In genomic region chr13:83517660-83518609, GRCm38 (mm10) we compare ENCODE assay signal across 9 mouse cellular contexts. TPM values are rescaled to one million over a fixed set of nuclear protein-coding genes. Genes with fewer than 3 reads are reported as not detected.
DNase-seq lines count a peak whose midpoint lies in the region; ATAC-seq lines count a peak whose summit lies in the region.
"Had no signal": no experiment of that assay in that cellular context is flagged by ENCODE, and none has a peak within 500 bp of the region (broad histone marks: within the 10 kb centered on the region; RNA-seq: fewer than 3 reads in every experiment).

No protein-coding gene starts in this region.

- peak; percentile 19 for DNase-seq in CD4-positive helper T cell, adult 2 months (ENCODE audit: low read depth, low spot score)
- DNase-seq in liver: peak; percentile 75

- WGBS in heart, embryonic 11.5 days (ENCODE audit: insufficient replicate concordance): under 1% methylated on average over 27 of the region's 27 CpGs
- WGBS in kidney, embryonic 14.5 days: under 1% methylated on average over 26 of the region's 27 CpGs
- under 1% methylated on average over 27 of the region's 27 CpGs for WGBS in midbrain, embryonic 16.5 days
- WGBS in stomach, embryonic 14.5 days: under 1% methylated on average over 27 of the region's 27 CpGs

- peak overlapping the region; percentile 67 for H3K27ac ChIP-seq in brown adipose tissue, adult 24 weeks (replicated peaks; ENCODE audit: low read depth, low read length)
- H3K27ac ChIP-seq in heart, embryonic 11.5 days (ENCODE audit: low read depth, low read length): peak overlapping the region; percentile 76
- H3K27ac ChIP-seq in kidney, embryonic 14.5 days (ENCODE audit: low read depth, low read length): peak overlapping the region; percentile 76
- peak overlapping the region; percentile 87 for H3K27ac ChIP-seq in midbrain, embryonic 16.5 days (ENCODE audit: low read length)
- H3K27ac ChIP-seq in stomach, embryonic 14.5 days (ENCODE audit: low read length): peak overlapping the region; percentile 61

- H3K4me2 ChIP-seq in heart, embryonic 11.5 days: peak overlapping the region; percentile 66
- peak overlapping the region; percentile 59 for H3K4me2 ChIP-seq in kidney, embryonic 14.5 days (replicated peaks; ENCODE audit: low read depth, low read length)
- peak overlapping the region; percentile 80 for H3K4me2 ChIP-seq in midbrain, embryonic 16.5 days (ENCODE audit: low read length)
- H3K4me2 ChIP-seq in stomach, embryonic 14.5 days (replicated peaks; ENCODE audit: low read depth, low read length): peak overlapping the region; percentile 62

- H3K9ac ChIP-seq in heart, embryonic 11.5 days (ENCODE audit: low read depth, low read length): peak overlapping the region; percentile 75
- H3K9ac ChIP-seq in kidney, embryonic 14.5 days (ENCODE audit: low read depth, low read length): peak overlapping the region; percentile 56
- peak overlapping the region; percentile 79 for H3K9ac ChIP-seq in midbrain, embryonic 16.5 days (ENCODE audit: low read depth, low read length)
- H3K9ac ChIP-seq in stomach, embryonic 14.5 days (replicated peaks; ENCODE audit: low read depth, low read length): peak overlapping the region; percentile 33

- H3K36me3 ChIP-seq in erythroblast, embryonic 14.5 days (ENCODE audit: control insufficient read depth): no peaks in the 10 kb centered on the region
- no peaks in the 10 kb centered on the region for H3K36me3 ChIP-seq in heart, embryonic 11.5 days (ENCODE audit: control insufficient read depth, insufficient read depth, low read length)
- H3K36me3 ChIP-seq in kidney, embryonic 14.5 days (ENCODE audit: control insufficient read depth, insufficient read depth, low read length): no peaks in the 10 kb centered on the region
- no peaks in the 10 kb centered on the region for H3K36me3 ChIP-seq in midbrain, embryonic 16.5 days (ENCODE audit: control insufficient read depth, insufficient read depth, low read length)
- no peaks in the 10 kb centered on the region for H3K36me3 ChIP-seq in stomach, embryonic 14.5 days (ENCODE audit: control insufficient read depth, insufficient read depth, low read length)
- H3K36me3 ChIP-seq: G1E had no signal

- peaks cover 2% of the 10 kb centered on the region; the same call in 1 of the 2 replicates for H3K4me1 ChIP-seq in brown adipose tissue, adult 24 weeks (ENCODE audit: control insufficient read depth, insufficient read depth, insufficient read length, low read length)
- peaks cover 13% of the 10 kb centered on the region for H3K4me1 ChIP-seq in erythroblast, embryonic 14.5 days (ENCODE audit: control insufficient read depth)
- H3K4me1 ChIP-seq in heart, embryonic 11.5 days (ENCODE audit: control insufficient read depth, insufficient read depth, low read length): 0 out of 2 replicates have a peak, but pooled peaks cover 8% of the 10 kb centered on the region
- no peaks in the 10 kb centered on the region for H3K4me1 ChIP-seq in kidney, embryonic 14.5 days (ENCODE audit: control insufficient read depth, insufficient read depth, low read length)
- no peaks in the 10 kb centered on the region for H3K4me1 ChIP-seq in midbrain, embryonic 16.5 days (ENCODE audit: control insufficient read depth, insufficient read depth, low read length)
- no peaks in the 10 kb centered on the region for H3K4me1 ChIP-seq in stomach, embryonic 14.5 days (ENCODE audit: control insufficient read depth, insufficient read depth, low read length)

- peak overlapping the region; percentile 68 for H3K4me3 ChIP-seq in brown adipose tissue, adult 24 weeks (ENCODE audit: insufficient read depth, low read depth, low read length)
- H3K4me3 ChIP-seq in erythroblast, embryonic 14.5 days (replicated peaks): peak overlapping the region; percentile 61
- H3K4me3 ChIP-seq in heart, embryonic 11.5 days (ENCODE audit: low read depth, low read length): peak overlapping the region; percentile 56
- peak overlapping the region; percentile 48 for H3K4me3 ChIP-seq in kidney, embryonic 14.5 days (ENCODE audit: low read length)
- peak overlapping the region; percentile 49 for H3K4me3 ChIP-seq in midbrain, embryonic 16.5 days (ENCODE audit: low read depth, low read length)
- peak overlapping the region; percentile 40 for H3K4me3 ChIP-seq in stomach, embryonic 14.5 days (ENCODE audit: low read depth, low read length)

- ATAC-seq in heart, embryonic 11.5 days (replicated peaks; ENCODE audit: insufficient number of reproducible peaks, low FRiP score, low TSS enrichment): peak; percentile 86
- ATAC-seq in kidney, embryonic 14.5 days (ENCODE audit: low FRiP score, low TSS enrichment): peak; percentile 95
- ATAC-seq in midbrain, embryonic 16.5 days: peak; percentile 94
- peak; percentile 88 for ATAC-seq in stomach, embryonic 14.5 days (ENCODE audit: insufficient number of reproducible peaks, insufficient read depth, low FRiP score, low read depth)

- peaks cover 6% of the 10 kb centered on the region for H3K27me3 ChIP-seq in erythroblast, embryonic 14.5 days (ENCODE audit: control insufficient read depth)
- H3K27me3 ChIP-seq in heart, embryonic 11.5 days (ENCODE audit: control insufficient read depth, insufficient read depth, low read length): no peaks in the 10 kb centered on the region
- H3K27me3 ChIP-seq in kidney, embryonic 14.5 days (ENCODE audit: control insufficient read depth, insufficient read depth, low read length): no peaks in the 10 kb centered on the region
- H3K27me3 ChIP-seq in midbrain, embryonic 16.5 days (ENCODE audit: control insufficient read depth, insufficient read depth, low read depth, low read length): no peaks in the 10 kb centered on the region; the same call in 1 of the 2 replicates
- no peaks in the 10 kb centered on the region for H3K27me3 ChIP-seq in stomach, embryonic 14.5 days (ENCODE audit: control insufficient read depth, insufficient read depth, low read length)

- H3K9me3 ChIP-seq in erythroblast, embryonic 14.5 days (ENCODE audit: control insufficient read depth, low read length): no peaks in the 10 kb centered on the region
- H3K9me3 ChIP-seq in heart, embryonic 11.5 days (replicated peaks; ENCODE audit: control insufficient read depth, low read length): no peaks in the 10 kb centered on the region
- no peaks in the 10 kb centered on the region for H3K9me3 ChIP-seq in kidney, embryonic 14.5 days (ENCODE audit: control insufficient read depth, low read length)
- no peaks in the 10 kb centered on the region for H3K9me3 ChIP-seq in midbrain, embryonic 16.5 days (replicated peaks; ENCODE audit: control insufficient read depth, low read length, poor library complexity, severe bottlenecking)
- H3K9me3 ChIP-seq in stomach, embryonic 14.5 days (ENCODE audit: control insufficient read depth, low read depth, low read length): no peaks in the 10 kb centered on the region
- H3K9me3 ChIP-seq: G1E had no signal

RNA-seq across cellular contexts. Expression of gene Mef2c, which starts 14.1 kb away (rescaled TPM):
- 14.3 and 24.7 TPM in 2 replicates for polyA plus RNA-seq in brown adipose tissue, adult 24 weeks (2012; ENCODE audit: insufficient read depth, insufficient read length, missing spikeins)
- polyA plus RNA-seq in erythroblast, embryonic 14.5 days (2012): 0.02 TPM in 1 of 2 replicates, not detected in the other
- polyA plus RNA-seq in heart, embryonic 11.5 days (2014; fragmentation: Nextera tagmentation; extraction: Ambion mirVana): 126 and 130 TPM in 2 replicates
- polyA plus RNA-seq in kidney, embryonic 14.5 days (2014; fragmentation: Nextera tagmentation; extraction: Ambion mirVana): 54.8 and 56.7 TPM in 2 replicates
- 35.9 and 41.3 TPM in 2 replicates for polyA plus RNA-seq in midbrain, embryonic 16.5 days (2015; fragmentation: Nextera tagmentation; extraction: Ambion mirVana)
- 53.3 and 54.9 TPM in 2 replicates for polyA plus RNA-seq in stomach, embryonic 14.5 days (2014; fragmentation: Nextera tagmentation; extraction: Ambion mirVana)
- polyA plus RNA-seq: G1E had no signal

Comparison
In these comparisons a context has a peak if more than half of its experiments do, and no peak if none do; other contexts are left out.
1. Peak in every context shown above with its lines: DNase-seq, ATAC-seq, H3K4me3 ChIP-seq and H3K27ac ChIP-seq.
2. RNA of gene Mef2c, which starts 14.1 kb away (polyA plus RNA-seq): 126 to 130 TPM in heart, embryonic 11.5 days, 54.8 to 56.7 TPM in kidney, embryonic 14.5 days, 53.3 to 54.9 TPM in stomach, embryonic 14.5 days, 35.9 to 41.3 TPM in midbrain, embryonic 16.5 days and 14.3 to 24.7 TPM in brown adipose tissue, adult 24 weeks; 0.02 TPM in erythroblast, embryonic 14.5 days; every median in the first group is over 10 times any median in the second.